Comparison of ENCODE assay signal across 11 mouse cellular contexts in genomic region chr5:106561499-106561822, GRCm38 (mm10). TPM values are rescaled to one million over a fixed set of nuclear protein-coding genes. Genes with fewer than 3 reads are reported as not detected.
DNase-seq lines count a peak whose midpoint lies in the region; ATAC-seq lines count a peak whose summit lies in the region.
"Had no signal": no experiment of that assay in that cellular context is flagged by ENCODE, and none has a peak within 500 bp of the region (broad histone marks: within the 10 kb centered on the region; RNA-seq: fewer than 3 reads in every experiment).

No protein-coding gene starts in this region.

- peaks cover 96% of the 10 kb centered on the region for H3K27me3 ChIP-seq in kidney, embryonic 14.5 days (ENCODE audit: control insufficient read depth, insufficient read depth, low read length)
- peaks cover 31% of the 10 kb centered on the region for H3K27me3 ChIP-seq in embryonic facial prominence, embryonic 11.5 days (ENCODE audit: control insufficient read depth, insufficient read depth, low read length)
- peaks cover 91% of the 10 kb centered on the region for H3K27me3 ChIP-seq in hindbrain, embryonic 14.5 days (ENCODE audit: control insufficient read depth, insufficient read depth, low read length)
- peaks cover 83% of the 10 kb centered on the region for H3K27me3 ChIP-seq in midbrain, embryonic 13.5 days

- H3K9me3 ChIP-seq in kidney, embryonic 14.5 days (ENCODE audit: control insufficient read depth, low read length), result no peaks in the 10 kb centered on the region
- H3K9me3 ChIP-seq in embryonic facial prominence, embryonic 11.5 days (replicated peaks; ENCODE audit: control insufficient read depth, low read length), result no peaks in the 10 kb centered on the region
- no peaks in the 10 kb centered on the region for H3K9me3 ChIP-seq in hindbrain, embryonic 14.5 days (ENCODE audit: control insufficient read depth, low read length)
- no peaks in the 10 kb centered on the region for H3K9me3 ChIP-seq in midbrain, embryonic 13.5 days

- DNase-seq in kidney, postnatal 4 days, result no peak
- no peak for DNase-seq in embryonic facial prominence, embryonic 11.5 days (ENCODE audit: low spot score)
- DNase-seq in hindbrain, embryonic 14.5 days (ENCODE audit: low spot score), result no peak
- no peak for DNase-seq in right cerebral cortex, postnatal 25 days
- no peak for DNase-seq in lung, postnatal 4 days

- 9% methylated on average over 8 of the region's 8 CpGs for WGBS in kidney, embryonic 14.5 days
- 8% methylated on average over 8 of the region's 8 CpGs for WGBS in embryonic facial prominence, embryonic 11.5 days
- WGBS in hindbrain, embryonic 14.5 days, result 21% methylated on average over 8 of the region's 8 CpGs
- 23% methylated on average over 8 of the region's 8 CpGs for WGBS in midbrain, embryonic 13.5 days

- no peak for ATAC-seq in kidney, embryonic 14.5 days (ENCODE audit: low FRiP score, low TSS enrichment)
- no peak for ATAC-seq in embryonic facial prominence, embryonic 11.5 days (replicated peaks; ENCODE audit: insufficient number of reproducible peaks, low FRiP score, low TSS enrichment, low read depth)
- ATAC-seq in hindbrain, embryonic 14.5 days (ENCODE audit: low FRiP score), result no peak
- 0 out of 2 replicates have a peak, but pooled peaks have one; percentile 9 for ATAC-seq in midbrain, embryonic 13.5 days
- ATAC-seq in megakaryocyte-erythroid progenitor cell, adult 5-6 weeks (replicated peaks; ENCODE audit: low FRiP score, low TSS enrichment, poor library complexity, severe bottlenecking), result no peak

- no peak overlapping the region for H3K27ac ChIP-seq in kidney, embryonic 14.5 days (ENCODE audit: low read depth, low read length)
- H3K27ac ChIP-seq in embryonic facial prominence, embryonic 11.5 days (replicated peaks; ENCODE audit: low read depth, low read length), result no peak overlapping the region
- H3K27ac ChIP-seq in hindbrain, embryonic 14.5 days, result no peak overlapping the region
- H3K27ac ChIP-seq in midbrain, embryonic 13.5 days, result peak overlapping the region; percentile 82

- H3K4me2 ChIP-seq in kidney, embryonic 14.5 days (replicated peaks; ENCODE audit: low read depth, low read length), result peak overlapping the region; percentile 29; the same call in 1 of the 2 replicates
- peak overlapping the region; percentile 59 for H3K4me2 ChIP-seq in embryonic facial prominence, embryonic 11.5 days (ENCODE audit: low read depth, low read length)
- H3K4me2 ChIP-seq in hindbrain, embryonic 14.5 days (replicated peaks), result peak overlapping the region; percentile 56
- peak overlapping the region; percentile 71 for H3K4me2 ChIP-seq in midbrain, embryonic 13.5 days (replicated peaks)

- H3K4me1 ChIP-seq in kidney, embryonic 14.5 days (ENCODE audit: control insufficient read depth, insufficient read depth, low read length), result peaks cover 6% of the 10 kb centered on the region
- 0 out of 2 replicates have a peak, but pooled peaks cover 3% of the 10 kb centered on the region for H3K4me1 ChIP-seq in embryonic facial prominence, embryonic 11.5 days (ENCODE audit: control insufficient read depth, insufficient read depth, low read length)
- peaks cover 28% of the 10 kb centered on the region for H3K4me1 ChIP-seq in hindbrain, embryonic 14.5 days (replicated peaks; ENCODE audit: control insufficient read depth, insufficient read depth, low read length)
- H3K4me1 ChIP-seq in midbrain, embryonic 13.5 days (replicated peaks), result peaks cover 72% of the 10 kb centered on the region

- H3K9ac ChIP-seq in kidney, embryonic 14.5 days (ENCODE audit: low read depth, low read length), result no peak overlapping the region
- no peak overlapping the region for H3K9ac ChIP-seq in embryonic facial prominence, embryonic 11.5 days (replicated peaks; ENCODE audit: low read length)
- peak overlapping the region; percentile 21; the same call in 1 of the 2 replicates for H3K9ac ChIP-seq in hindbrain, embryonic 14.5 days
- peak overlapping the region; percentile 65 for H3K9ac ChIP-seq in midbrain, embryonic 13.5 days (replicated peaks)

- peak overlapping the region; percentile 22 for H3K4me3 ChIP-seq in kidney, embryonic 14.5 days (ENCODE audit: low read length)
- H3K4me3 ChIP-seq in embryonic facial prominence, embryonic 11.5 days (ENCODE audit: low read depth, low read length), result peak overlapping the region; percentile 31
- peak overlapping the region; percentile 25 for H3K4me3 ChIP-seq in hindbrain, embryonic 14.5 days (replicated peaks; ENCODE audit: low read length)
- peak overlapping the region; percentile 36 for H3K4me3 ChIP-seq in midbrain, embryonic 13.5 days (replicated peaks)

- no peaks in the 10 kb centered on the region for H3K36me3 ChIP-seq in kidney, embryonic 14.5 days (ENCODE audit: control insufficient read depth, insufficient read depth, low read length)
- H3K36me3 ChIP-seq in embryonic facial prominence, embryonic 11.5 days (replicated peaks; ENCODE audit: control insufficient read depth, insufficient read depth, low read depth, low read length), result no peaks in the 10 kb centered on the region
- no peaks in the 10 kb centered on the region for H3K36me3 ChIP-seq in hindbrain, embryonic 14.5 days (replicated peaks; ENCODE audit: control insufficient read depth, insufficient read depth)
- no peaks in the 10 kb centered on the region for H3K36me3 ChIP-seq in midbrain, embryonic 13.5 days

RNA-seq across cellular contexts. Expression of gene Gm17304, which starts 47.4 kb away (rescaled TPM):
- not detected in 2 replicates for polyA plus RNA-seq in kidney, embryonic 14.5 days (2014; fragmentation: Nextera tagmentation; extraction: Ambion mirVana)
- polyA plus RNA-seq in embryonic facial prominence, embryonic 11.5 days (2014; fragmentation: Nextera tagmentation; extraction: Ambion mirVana), result not detected in 2 replicates
- polyA plus RNA-seq in hindbrain, embryonic 14.5 days (2014; fragmentation: Nextera tagmentation; extraction: Ambion mirVana), result not detected in 2 replicates
- not detected in 2 replicates for polyA plus RNA-seq in midbrain, embryonic 13.5 days (2015; fragmentation: Nextera tagmentation; extraction: Ambion mirVana)
- total RNA-seq in megakaryocyte-erythroid progenitor cell, adult 5-6 weeks (2014; fragmentation: Nextera tagmentation), result not detected in 2 replicates
- total RNA-seq in megakaryocyte-erythroid progenitor cell, adult 5-6 weeks (2017), result not detected in 2 replicates
- total RNA-seq: hematopoietic stem cell, adult 5-6 weeks; megakaryocyte progenitor cell, adult 5-6 weeks; MEL had no signal

Comparison
In these comparisons a context has a peak if more than half of its experiments do, and no peak if none do; other contexts are left out.
1. H3K9ac ChIP-seq: peak in hindbrain, embryonic 14.5 days (single experiment) and midbrain, embryonic 13.5 days (single experiment); none in kidney, embryonic 14.5 days (single experiment) and embryonic facial prominence, embryonic 11.5 days (single experiment).
2. Peak in every context shown above with its lines, with median percentiles within 50 percentile points of each other: H3K4me2 ChIP-seq and H3K4me3 ChIP-seq.